Mouse (Mus musculus): Measurements from ENCODE around the gene Cxcl9. TPM values are rescaled to one million over a fixed set of nuclear protein-coding genes. Genes with fewer than 3 reads are reported as not detected.

Cxcl9 gene
- polyA plus RNA-seq, 1 experiment: 3.0 TPM

GRCm38 (mm10) chr5:92294525-92294924 is 33.4 kb downstream of the Cxcl9 start:
- DNase-seq: no peak
- Histone ChIP-seq H3K4me1 (ENCODE audit: control insufficient read depth, insufficient read depth, low read length) (no peaks in the 10 kb centered on the region), H3K4me3 (replicated peaks; ENCODE audit: extremely low read depth, low read depth, low read length) (no peak overlapping the region)
- TF ChIP-seq CTCF (IDR thresholded peaks at IDR 0.05; ENCODE audit: insufficient read depth, low read length) (no peak), POLR2A (IDR thresholded peaks at IDR 0.05; ENCODE audit: borderline replicate concordance, extremely low read depth, low read depth, low read length) (no peak)
- WGBS: 82% methylated on average over 2 of the region's 2 CpGs

GRCm38 (mm10) chr5:92291652-92292414 is 36.0 kb downstream of the Cxcl9 start:
- DNase-seq: no peak
- Histone ChIP-seq H3K4me1 (ENCODE audit: control insufficient read depth, insufficient read depth, low read length) (no peaks in the 10 kb centered on the region), H3K4me3 (replicated peaks; ENCODE audit: extremely low read depth, low read depth, low read length) (no peak overlapping the region)
- WGBS: 91% methylated on average over 6 of the region's 6 CpGs
- no peak for TF ChIP-seq CTCF (IDR thresholded peaks at IDR 0.05; ENCODE audit: insufficient read depth, low read length)
- TF ChIP-seq POLR2A (IDR thresholded peaks at IDR 0.05; ENCODE audit: borderline replicate concordance, extremely low read depth, low read depth, low read length): no peak

- 70% methylated on average over 6 of the region's 6 CpGs for WGBS
- Histone ChIP-seq H3K4me1 (ENCODE audit: control insufficient read depth, insufficient read depth, low read length) (no peaks in the 10 kb centered on the region), H3K4me3 (replicated peaks; ENCODE audit: extremely low read depth, low read depth, low read length) (no peak overlapping the region)
- DNase-seq: no peak
- TF ChIP-seq POLR2A (IDR thresholded peaks at IDR 0.05; ENCODE audit: borderline replicate concordance, extremely low read depth, low read depth, low read length): no peak
- no peak for TF ChIP-seq CTCF (IDR thresholded peaks at IDR 0.05; ENCODE audit: insufficient read depth, low read length)
Measured at GRCm38 (mm10) chr5:92287840-92288239, 40.0 kb downstream of the Cxcl9 start.

- Histone ChIP-seq H3K4me3 (replicated peaks; ENCODE audit: extremely low read depth, low read depth, low read length) (no peak overlapping the region), H3K4me1 (ENCODE audit: control insufficient read depth, insufficient read depth, low read length) (peaks cover 2% of the 10 kb centered on the region; the same call in 1 of the 2 replicates)
- 39% methylated on average over 3 of the region's 3 CpGs for WGBS
- no peak for DNase-seq
- TF ChIP-seq CTCF (IDR thresholded peaks at IDR 0.05; ENCODE audit: insufficient read depth, low read length) (no peak), POLR2A (IDR thresholded peaks at IDR 0.05; ENCODE audit: borderline replicate concordance, extremely low read depth, low read depth, low read length) (no peak)
Measured at GRCm38 (mm10) chr5:92283107-92283506, 44.8 kb downstream of the Cxcl9 start.

GRCm38 (mm10) chr5:92282571-92282970 is 45.3 kb downstream of the Cxcl9 start:
- DNase-seq: no peak
- H3K4me1 ChIP-seq (ENCODE audit: control insufficient read depth, insufficient read depth, low read length): peaks cover 2% of the 10 kb centered on the region; the same call in 1 of the 2 replicates
- H3K4me3 ChIP-seq (replicated peaks; ENCODE audit: extremely low read depth, low read depth, low read length): no peak overlapping the region
- 55% methylated on average over 4 of the region's 4 CpGs for WGBS
- TF ChIP-seq POLR2A (IDR thresholded peaks at IDR 0.05; ENCODE audit: borderline replicate concordance, extremely low read depth, low read depth, low read length): no peak
- TF ChIP-seq CTCF (IDR thresholded peaks at IDR 0.05; ENCODE audit: insufficient read depth, low read length): no peak

- no peak for DNase-seq
- TF ChIP-seq CTCF (IDR thresholded peaks at IDR 0.05; ENCODE audit: insufficient read depth, low read length) (no peak), POLR2A (IDR thresholded peaks at IDR 0.05; ENCODE audit: borderline replicate concordance, extremely low read depth, low read depth, low read length) (no peak)
- Histone ChIP-seq H3K4me1 (ENCODE audit: control insufficient read depth, insufficient read depth, low read length) (peaks cover 2% of the 10 kb centered on the region; the same call in 1 of the 2 replicates), H3K4me3 (replicated peaks; ENCODE audit: extremely low read depth, low read depth, low read length) (no peak overlapping the region)
- WGBS: 67% methylated on average over 10 of the region's 10 CpGs
Measured at GRCm38 (mm10) chr5:92278942-92279537, 48.8 kb downstream of the Cxcl9 start.

GRCm38 (mm10) chr5:92277437-92278394 is 50.2 kb downstream of the Cxcl9 start, which contains the start of gene Naaa:
Gene Naaa (minus strand): TSS chr5:92278170.
- H3K4me3 ChIP-seq (replicated peaks; ENCODE audit: extremely low read depth, low read depth, low read length): peak within 1 kb of the TSS; percentile 86
- H3K4me1 ChIP-seq (ENCODE audit: control insufficient read depth, insufficient read depth, low read length): peaks cover 2% of the 10 kb centered on the region; the same call in 1 of the 2 replicates
- 2% methylated on average over 54 of the region's 54 CpGs for WGBS
- DNase-seq: peak; percentile 86
- TF ChIP-seq CTCF (IDR thresholded peaks at IDR 0.05; ENCODE audit: insufficient read depth, low read length) (peak; percentile 26; the same call in 1 of the 2 replicates), POLR2A (IDR thresholded peaks at IDR 0.05; ENCODE audit: borderline replicate concordance, extremely low read depth, low read depth, low read length) (peak; percentile 80; the same call in 1 of the 2 replicates)

Other genes starting within 250 kb of the Cxcl9 start
- gene G3bp2, start 244.4 kb downstream of the Cxcl9 start, polyA plus RNA-seq (2012; rRNA removed): 11.1 and 17.2 TPM in 2 replicates
- 19.1 and 19.6 TPM in 2 replicates for gene Uso1, start 190.1 kb downstream of the Cxcl9 start, polyA plus RNA-seq (2012; rRNA removed)
- not detected in 2 replicates for gene U90926, start 112.7 kb downstream of the Cxcl9 start, polyA plus RNA-seq (2012; rRNA removed)
- gene Ppef2, start 71.8 kb downstream of the Cxcl9 start, polyA plus RNA-seq (2012; rRNA removed): 2.6 and 3.1 TPM in 2 replicates
- 81.2 and 91.1 TPM in 2 replicates for gene Naaa, start 49.9 kb downstream of the Cxcl9 start, polyA plus RNA-seq (2012; rRNA removed)
- 5.5 and 7.1 TPM in 2 replicates for gene Sdad1, start 17.6 kb downstream of the Cxcl9 start, polyA plus RNA-seq (2012; rRNA removed)
- 16.5 and 26.2 TPM in 2 replicates for gene Art3, start 3.7 kb upstream of the Cxcl9 start, polyA plus RNA-seq (2012; rRNA removed)
- gene Cxcl10, start 20.8 kb upstream of the Cxcl9 start, polyA plus RNA-seq (2012; rRNA removed): 2.2 and 3.0 TPM in 2 replicates
- 10.5 and 13.2 TPM in 2 replicates for gene Nup54, start 107.1 kb upstream of the Cxcl9 start, polyA plus RNA-seq (2012; rRNA removed)
- gene Scarb2, start 178.8 kb upstream of the Cxcl9 start, polyA plus RNA-seq (2012; rRNA removed): 55.1 and 59.1 TPM in 2 replicates
- 6.2 and 9.1 TPM in 2 replicates for gene Fam47e, start 227.0 kb upstream of the Cxcl9 start, polyA plus RNA-seq (2012; rRNA removed)